Mouse (Mus musculus): ENCODE data around the gene Gtf2h2. TPM values are rescaled to one million over a fixed set of nuclear protein-coding genes. Genes with fewer than 3 reads are reported as not detected.
"Not testable (repeated sequence)": the region's sequence is repeated elsewhere in the genome, so short reads cannot be mapped to it uniquely, and the experiment has no call there.

Gene Gtf2h2
- polyA plus RNA-seq, 1 experiment from 2014 or later: 86.2 TPM

DNA sequence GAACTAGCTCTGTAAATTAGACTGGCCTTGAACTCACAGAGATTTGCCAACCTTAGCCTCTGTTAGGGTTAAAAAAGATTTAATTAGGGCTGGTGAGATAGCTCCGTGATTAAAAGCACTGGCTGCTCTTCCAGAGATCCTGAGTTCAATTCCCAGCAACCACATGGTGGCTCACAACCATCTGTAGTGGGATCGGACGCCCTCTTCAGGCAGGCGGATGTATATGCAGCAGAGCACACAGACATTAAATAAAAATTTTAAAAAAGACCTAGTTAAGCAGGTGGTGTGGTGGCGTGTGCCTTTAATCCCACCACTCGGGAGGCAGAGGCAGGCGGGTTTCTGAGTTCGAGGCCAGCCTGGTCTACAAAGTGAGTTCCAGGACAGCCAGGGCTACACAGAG lies 2.0 kb upstream of the Gtf2h2 start:
- not testable (repeated sequence) for H3K36me3 ChIP-seq (ENCODE audit: control insufficient read depth, insufficient read depth, low read length); H3K27me3 ChIP-seq (ENCODE audit: control insufficient read depth, insufficient read depth, low read length); H3K4me2 ChIP-seq; H3K4me1 ChIP-seq (ENCODE audit: control insufficient read depth, insufficient read depth, low read length); H3K4me3 ChIP-seq (ENCODE audit: low read depth, low read length); H3K9ac ChIP-seq (ENCODE audit: low read length); ATAC-seq (ENCODE audit: low FRiP score); H3K9me3 ChIP-seq (ENCODE audit: control insufficient read depth, low read length); H3K27ac ChIP-seq (ENCODE audit: low read depth, low read length); DNase-seq (ENCODE audit: low spot score, missing footprints)
- 68% methylated on average over 8 of the region's 8 CpGs for WGBS

- Histone ChIP-seq H3K4me3 (ENCODE audit: low read depth, low read length) (no peak overlapping the region), H3K9me3 (ENCODE audit: control insufficient read depth, low read length) (no peaks in the 10 kb centered on the region), H3K9ac (ENCODE audit: low read length) (no peak overlapping the region), H3K4me1 (ENCODE audit: control insufficient read depth, insufficient read depth, low read length) (no peaks in the 10 kb centered on the region; the same call in 1 of the 2 replicates), H3K4me2 (no peak overlapping the region), H3K36me3 (ENCODE audit: control insufficient read depth, insufficient read depth, low read length) (no peaks in the 10 kb centered on the region), H3K27me3 (ENCODE audit: control insufficient read depth, insufficient read depth, low read length) (no peaks in the 10 kb centered on the region), H3K27ac (ENCODE audit: low read depth, low read length) (no peak overlapping the region)
- DNase-seq (ENCODE audit: low spot score, missing footprints): no peak
- ATAC-seq (ENCODE audit: low FRiP score): no peak
- WGBS: 81% methylated on average over 8 of the region's 8 CpGs
Measured at GRCm38 (mm10) chr13:100493313-100493712, 934 bp upstream of the Gtf2h2 start.

DNA sequence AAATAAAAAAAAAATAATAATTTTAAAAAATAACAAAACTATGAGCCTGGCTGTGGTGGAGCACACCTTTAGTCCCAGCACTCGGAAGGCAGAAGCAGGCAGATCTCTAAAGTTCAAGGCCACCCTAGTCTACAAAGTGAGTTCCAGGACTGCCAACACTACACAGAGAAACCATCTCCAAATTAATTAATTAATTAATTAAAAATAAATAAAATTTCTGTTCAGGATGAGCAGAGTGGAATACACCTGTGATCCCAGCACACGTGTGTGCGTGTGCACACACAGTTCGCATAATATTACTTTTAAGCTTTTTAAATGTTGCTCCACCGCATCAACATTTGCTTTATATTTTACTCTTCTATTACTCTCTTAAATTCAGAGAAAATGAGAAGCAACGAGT lies 756 bp downstream of the Gtf2h2 start:
- no peak overlapping the region; the same call in 1 of the 2 replicates for H3K27ac ChIP-seq (ENCODE audit: low read depth, low read length)

GRCm38 (mm10) chr13:100490424-100490823 lies 2.0 kb downstream of the Gtf2h2 start:
- Histone ChIP-seq H3K4me3 (ENCODE audit: low read depth, low read length) (no peak overlapping the region), H3K27ac (ENCODE audit: low read depth, low read length) (no peak overlapping the region), H3K4me1 (ENCODE audit: control insufficient read depth, insufficient read depth, low read length) (no peaks in the 10 kb centered on the region; the same call in 1 of the 2 replicates), H3K9me3 (ENCODE audit: control insufficient read depth, low read length) (no peaks in the 10 kb centered on the region), H3K4me2 (no peak overlapping the region), H3K27me3 (ENCODE audit: control insufficient read depth, insufficient read depth, low read length) (no peaks in the 10 kb centered on the region), H3K36me3 (ENCODE audit: control insufficient read depth, insufficient read depth, low read length) (no peaks in the 10 kb centered on the region), H3K9ac (ENCODE audit: low read length) (no peak overlapping the region)
- ATAC-seq (ENCODE audit: low FRiP score) (no peak), DNase-seq (ENCODE audit: low spot score, missing footprints) (no peak)
- WGBS: 96% methylated on average over 5 of the region's 5 CpGs

More for the DNA sequence above, 756 bp downstream of the Gtf2h2 start:
- Histone ChIP-seq H3K4me2 (peak overlapping the region; percentile 56), H3K4me1 (ENCODE audit: control insufficient read depth, insufficient read depth, low read length) (no peaks in the 10 kb centered on the region; the same call in 1 of the 2 replicates), H3K9ac (ENCODE audit: low read length) (peak overlapping the region; percentile 89), H3K36me3 (ENCODE audit: control insufficient read depth, insufficient read depth, low read length) (no peaks in the 10 kb centered on the region), H3K27me3 (ENCODE audit: control insufficient read depth, insufficient read depth, low read length) (no peaks in the 10 kb centered on the region), H3K9me3 (ENCODE audit: control insufficient read depth, low read length) (no peaks in the 10 kb centered on the region), H3K4me3 (ENCODE audit: low read depth, low read length) (peak overlapping the region; percentile 87)
- ATAC-seq (ENCODE audit: low FRiP score) (peak; percentile 19; the same call in 1 of the 2 replicates), DNase-seq (ENCODE audit: low spot score, missing footprints) (no peak)
- 15% methylated on average over 6 of the region's 6 CpGs for WGBS

GRCm38 (mm10) chr13:100483610-100484009 lies 8.8 kb downstream of the Gtf2h2 start:
- Histone ChIP-seq H3K4me1 (ENCODE audit: control insufficient read depth, insufficient read depth, low read length) (no peaks in the 10 kb centered on the region), H3K27me3 (ENCODE audit: control insufficient read depth, insufficient read depth, low read length) (no peaks in the 10 kb centered on the region), H3K36me3 (ENCODE audit: control insufficient read depth, insufficient read depth, low read length) (peaks cover 7% of the 10 kb centered on the region), H3K4me2 (no peak overlapping the region), H3K9ac (ENCODE audit: low read length) (no peak overlapping the region), H3K27ac (ENCODE audit: low read depth, low read length) (no peak overlapping the region), H3K9me3 (ENCODE audit: control insufficient read depth, low read length) (no peaks in the 10 kb centered on the region), H3K4me3 (ENCODE audit: low read depth, low read length) (no peak overlapping the region)
- ATAC-seq (ENCODE audit: low FRiP score): no peak
- no peak for DNase-seq (ENCODE audit: low spot score, missing footprints)
- WGBS: 95% methylated on average over 7 of the region's 7 CpGs

DNA sequence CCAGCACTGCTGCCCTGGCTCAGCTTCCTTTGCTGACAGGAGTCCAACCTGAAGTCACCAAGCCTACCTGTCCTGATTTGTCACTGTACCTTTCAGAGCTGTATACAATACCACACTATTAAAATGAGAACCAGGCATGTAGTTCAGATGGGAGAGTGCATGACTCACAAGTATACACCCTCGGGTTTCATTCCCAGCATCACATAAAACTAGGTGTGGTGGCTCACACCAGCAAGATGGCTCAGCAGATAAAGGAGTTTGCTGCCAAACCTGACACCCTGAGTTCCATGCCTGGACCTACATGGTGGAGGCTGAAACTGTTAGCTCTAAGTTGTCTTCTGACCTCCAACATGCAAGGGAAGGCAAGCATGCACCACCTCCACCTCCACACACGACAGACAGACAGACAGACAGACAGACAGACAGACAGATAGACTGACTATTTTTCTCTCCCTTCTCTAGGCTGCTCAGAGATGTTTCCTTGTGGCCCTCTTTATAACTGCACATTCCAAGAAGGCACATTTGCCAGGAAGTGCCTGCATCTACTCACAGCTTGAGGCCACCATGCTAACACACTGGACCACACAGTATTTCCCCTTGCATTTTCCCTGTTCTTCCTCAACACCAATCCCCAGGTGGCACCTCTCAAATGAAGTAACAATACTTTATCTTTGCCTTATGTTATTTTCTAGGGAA lies 28.7 kb downstream of the Gtf2h2 start:
- WGBS: 94% methylated on average over 2 of the region's 2 CpGs
- no peak overlapping the region for H3K4me3 ChIP-seq (ENCODE audit: low read depth, low read length)
- no peaks in the 10 kb centered on the region for H3K4me1 ChIP-seq (ENCODE audit: control insufficient read depth, insufficient read depth, low read length)
- peaks cover 11% of the 10 kb centered on the region; the same call in 1 of the 2 replicates for H3K36me3 ChIP-seq (ENCODE audit: control insufficient read depth, insufficient read depth, low read length)
- no peak overlapping the region for H3K4me2 ChIP-seq
- no peak overlapping the region for H3K9ac ChIP-seq (ENCODE audit: low read length)
- no peak overlapping the region for H3K27ac ChIP-seq (ENCODE audit: low read depth, low read length)
- ATAC-seq (ENCODE audit: low FRiP score) (no peak), DNase-seq (ENCODE audit: low spot score, missing footprints) (no peak)
- no peaks in the 10 kb centered on the region for H3K9me3 ChIP-seq (ENCODE audit: control insufficient read depth, low read length)
- H3K27me3 ChIP-seq (ENCODE audit: control insufficient read depth, insufficient read depth, low read length): no peaks in the 10 kb centered on the region

- no peak overlapping the region for H3K4me2 ChIP-seq
- no peak overlapping the region for H3K9ac ChIP-seq (ENCODE audit: low read length)
- no peak overlapping the region for H3K27ac ChIP-seq (ENCODE audit: low read depth, low read length)
- ATAC-seq (ENCODE audit: low FRiP score) (no peak), DNase-seq (ENCODE audit: low spot score, missing footprints) (no peak)
- H3K27me3 ChIP-seq (ENCODE audit: control insufficient read depth, insufficient read depth, low read length): no peaks in the 10 kb centered on the region
- H3K36me3 ChIP-seq (ENCODE audit: control insufficient read depth, insufficient read depth, low read length): peaks cover 5% of the 10 kb centered on the region; the same call in 1 of the 2 replicates
- H3K4me1 ChIP-seq (ENCODE audit: control insufficient read depth, insufficient read depth, low read length): no peaks in the 10 kb centered on the region
- H3K4me3 ChIP-seq (ENCODE audit: low read depth, low read length): no peak overlapping the region
- no peaks in the 10 kb centered on the region for H3K9me3 ChIP-seq (ENCODE audit: control insufficient read depth, low read length)
- 89% methylated on average over 3 of the region's 3 CpGs for WGBS
Measured at GRCm38 (mm10) chr13:100461336-100461735, 31.0 kb downstream of the Gtf2h2 start.

DNA sequence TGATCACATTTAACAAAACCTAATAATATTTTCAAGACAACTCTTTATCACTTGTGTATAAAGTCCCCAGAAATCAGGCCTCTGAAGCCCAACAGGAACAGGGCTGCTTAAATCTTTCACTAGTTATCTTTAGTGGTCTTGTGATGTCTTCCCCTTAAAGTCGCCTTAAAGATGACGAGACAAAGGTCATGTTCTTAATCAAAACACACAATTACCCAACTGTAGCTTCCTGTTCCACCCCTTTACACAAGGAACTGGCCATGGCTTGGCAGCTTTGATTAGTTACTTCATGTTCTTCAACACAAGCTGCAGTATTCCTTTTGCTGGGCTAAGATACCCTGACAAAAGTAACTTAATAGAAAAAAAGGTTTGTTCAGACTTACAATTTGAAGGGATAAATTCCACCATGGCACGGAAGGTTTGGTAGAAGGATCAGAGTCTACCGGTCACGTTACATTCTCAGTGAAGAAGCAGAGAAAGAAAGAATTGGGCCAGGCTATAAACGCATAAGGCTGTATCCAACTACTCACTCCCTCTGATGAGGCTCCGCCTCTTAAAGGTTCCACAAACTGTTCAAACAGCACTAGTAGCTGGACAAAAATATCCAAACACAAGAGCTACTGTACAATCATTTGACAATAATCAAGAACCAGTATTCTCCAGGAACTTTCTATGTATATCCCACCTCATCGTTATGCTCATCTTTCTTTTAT lies 39.8 kb downstream of the Gtf2h2 start, which contains the start of gene Naip1:
TSS of gene Naip1 (minus strand) at position 455 of the 713 bp plus-strand sequence.
- not testable (repeated sequence) for H3K27ac ChIP-seq (ENCODE audit: low read depth, low read length); H3K27me3 ChIP-seq (ENCODE audit: control insufficient read depth, insufficient read depth, low read length); H3K9ac ChIP-seq (ENCODE audit: low read length); H3K9me3 ChIP-seq (ENCODE audit: control insufficient read depth, low read length); H3K36me3 ChIP-seq (ENCODE audit: control insufficient read depth, insufficient read depth, low read length); H3K4me3 ChIP-seq (ENCODE audit: low read depth, low read length); H3K4me1 ChIP-seq (ENCODE audit: control insufficient read depth, insufficient read depth, low read length); H3K4me2 ChIP-seq; ATAC-seq (ENCODE audit: low FRiP score); DNase-seq (ENCODE audit: low spot score, missing footprints)
- whole genome bisulfite sequencing: 85% methylated on average over 8 of the region's 8 CpGs

DNA sequence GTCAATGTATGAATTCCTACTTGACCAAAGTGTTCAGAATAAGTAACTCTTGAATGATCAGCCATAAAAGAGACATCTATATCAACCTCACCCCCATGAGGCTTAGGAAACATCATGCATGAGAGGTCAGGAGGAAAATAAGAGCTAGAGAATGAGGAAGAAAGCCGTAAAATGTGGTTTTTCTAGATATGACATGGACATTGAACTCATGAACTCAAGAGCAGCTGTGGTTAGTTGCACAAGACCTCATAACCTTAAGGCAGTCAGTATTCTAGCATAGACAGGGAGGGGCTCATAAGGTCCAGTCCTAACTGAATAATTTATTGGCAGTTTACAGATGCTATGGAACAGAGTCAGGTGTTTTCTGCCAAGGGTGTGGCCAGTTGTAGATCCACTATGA lies 42.9 kb downstream of the Gtf2h2 start:
- Histone ChIP-seq H3K27ac (ENCODE audit: low read depth, low read length) (no peak overlapping the region), H3K9ac (ENCODE audit: low read length) (no peak overlapping the region), H3K36me3 (ENCODE audit: control insufficient read depth, insufficient read depth, low read length) (no peaks in the 10 kb centered on the region), H3K4me1 (ENCODE audit: control insufficient read depth, insufficient read depth, low read length) (no peaks in the 10 kb centered on the region), H3K9me3 (ENCODE audit: control insufficient read depth, low read length) (no peaks in the 10 kb centered on the region), H3K27me3 (ENCODE audit: control insufficient read depth, insufficient read depth, low read length) (no peaks in the 10 kb centered on the region), H3K4me2 (no peak overlapping the region), H3K4me3 (ENCODE audit: low read depth, low read length) (no peak overlapping the region)
- DNase-seq (ENCODE audit: low spot score, missing footprints): no peak
- no peak for ATAC-seq (ENCODE audit: low FRiP score)
- 86% methylated on average over 1 of the region's 1 CpGs for WGBS
